Mouse (Mus musculus): Measurements from ENCODE around the gene Sp6.

DNA sequence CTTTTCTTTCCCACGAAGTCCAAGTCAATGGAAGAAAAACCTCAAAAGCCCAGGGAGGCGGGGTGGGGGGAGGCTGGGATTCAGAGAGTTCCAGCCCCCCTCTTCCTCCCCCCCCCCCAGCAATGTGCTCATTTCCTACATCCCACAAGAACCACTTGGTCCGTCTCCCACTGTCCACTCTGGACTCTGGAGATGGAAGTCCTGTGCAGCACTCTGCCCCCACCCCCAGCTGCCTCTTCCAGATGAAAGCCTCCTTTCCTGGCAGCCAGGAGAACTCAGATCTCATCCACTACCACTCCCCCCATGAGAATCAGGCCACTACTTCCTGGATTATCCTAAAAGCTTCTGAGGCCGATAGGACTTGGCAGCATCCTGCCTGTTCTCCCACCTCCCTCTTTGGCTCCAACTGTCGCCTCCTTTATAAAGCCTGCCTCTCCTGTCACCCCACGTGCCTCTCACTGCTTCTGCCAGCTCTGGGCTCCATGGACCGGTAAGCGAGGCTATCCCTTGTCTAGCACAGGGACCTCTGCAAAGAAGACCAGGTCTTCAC is at the start of gene Sp6:
- TF ChIP-seq TAL1 (IDR thresholded peaks at IDR 0.05; ENCODE audit: low read length), result no peak
- no peak for TF ChIP-seq GATA1 (IDR thresholded peaks at IDR 0.05; ENCODE audit: low read length)
